Mouse (Mus musculus) heart, adult 8-10 months (tissue): ENCODE data around the gene Cyth4. TPM values are rescaled to one million over a fixed set of nuclear protein-coding genes. Genes with fewer than 3 reads are reported as not detected.

Experiments used
- DNase-seq: peaks from one replicate; pipeline ENCODE4 v3.0.0; 2022; ENCODE audit warnings: low spot score
- total RNA-seq, 4 experiments: library from RNA; stranded (reverse); gene quantifications; 2 replicates each; pipeline ENCODE4 v1.2.4; 2022

Cyth4 gene
- total RNA-seq, 4 experiments from 2014 or later, result 4.2 to 8.7 (median 5.3) TPM

- no peak for DNase-seq
Observed at GRCm38 (mm10) chr15:78614536-78614935, 17.7 kb downstream of the Cyth4 start.

GRCm38 (mm10) chr15:78616973-78617372, 20.1 kb downstream of the Cyth4 start:
- no peak for DNase-seq

GRCm38 (mm10) chr15:78623426-78623825, 26.6 kb downstream of the Cyth4 start:
- peak; percentile 70 for DNase-seq

GRCm38 (mm10) chr15:78624431-78624950, 27.6 kb downstream of the Cyth4 start:
- DNase-seq, result peak; percentile 82

GRCm38 (mm10) chr15:78624961-78625360, 28.1 kb downstream of the Cyth4 start:
- no peak for DNase-seq

DNA sequence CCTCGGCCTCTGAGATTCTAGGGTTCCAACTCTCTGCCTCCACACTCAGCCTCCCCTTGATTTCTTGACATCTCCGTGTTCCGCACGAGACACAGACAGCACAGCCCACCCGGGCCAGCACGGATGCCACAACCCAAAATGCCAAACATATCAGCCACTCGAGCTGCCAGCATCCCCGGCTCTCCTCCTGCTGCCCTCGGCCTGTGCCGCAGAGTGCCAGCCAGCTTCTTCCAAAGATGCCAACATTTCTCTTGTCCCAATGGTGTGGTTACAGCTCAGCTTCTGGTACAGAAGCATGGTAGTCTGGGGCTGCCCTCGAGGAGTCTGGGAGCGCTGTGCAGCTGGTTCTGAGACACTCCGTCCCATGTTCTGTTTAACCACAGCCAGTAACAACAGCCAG, 29.4 kb downstream of the Cyth4 start:
- DNase-seq, result no peak

DNA sequence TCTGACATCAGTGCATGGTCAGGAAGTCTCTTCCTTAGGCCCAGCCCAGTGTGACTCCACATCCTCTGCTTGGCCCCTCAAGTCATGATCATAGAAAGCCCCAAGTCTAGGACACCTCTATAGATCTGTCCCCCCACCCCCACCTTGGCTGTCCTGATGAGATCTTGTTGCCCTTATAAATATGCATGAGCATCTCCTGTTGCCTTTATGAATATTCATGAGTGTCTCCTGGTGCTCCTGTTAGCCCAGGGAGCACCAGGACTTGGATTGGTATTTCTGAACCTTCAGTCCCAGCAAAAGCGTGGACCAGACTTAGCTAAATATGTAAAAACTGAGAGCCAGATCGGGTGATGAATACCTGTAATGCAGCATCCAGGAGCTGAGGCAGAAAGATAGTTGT, 35.5 kb downstream of the Cyth4 start:
- DNase-seq, result no peak

GRCm38 (mm10) chr15:78633413-78633812, 36.6 kb downstream of the Cyth4 start:
- DNase-seq, result no peak

GRCm38 (mm10) chr15:78634095-78634737, 37.4 kb downstream of the Cyth4 start:
- no peak for DNase-seq

GRCm38 (mm10) chr15:78635231-78635630, 38.4 kb downstream of the Cyth4 start:
- DNase-seq, result peak; percentile 17

GRCm38 (mm10) chr15:78643633-78644032, 46.8 kb downstream of the Cyth4 start:
- DNase-seq, result no peak

GRCm38 (mm10) chr15:78644606-78645005, 47.8 kb downstream of the Cyth4 start:
- DNase-seq, result no peak

GRCm38 (mm10) chr15:78647746-78648145, 50.9 kb downstream of the Cyth4 start:
- no peak for DNase-seq

DNA sequence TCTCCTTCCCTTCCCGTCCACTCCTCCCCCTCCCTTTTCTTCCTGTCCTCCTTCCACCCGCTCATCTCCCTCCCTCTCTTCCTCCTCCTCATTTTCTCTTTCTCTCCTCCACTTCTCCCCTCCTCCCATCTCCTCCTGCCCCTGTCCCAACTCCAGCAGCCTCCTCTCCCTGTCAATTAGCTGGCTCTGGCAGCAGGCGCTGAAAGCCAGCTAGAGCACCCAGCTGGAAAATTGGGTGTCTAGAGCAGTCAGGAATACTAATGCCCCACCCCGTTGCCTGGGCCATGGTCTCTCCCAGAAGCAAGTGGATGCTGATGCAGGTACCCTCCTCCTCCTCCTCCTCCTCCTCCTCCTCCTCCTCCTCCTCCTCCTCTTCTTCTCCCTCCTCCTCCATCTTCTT, 54.3 kb downstream of the Cyth4 start:
- DNase-seq, result no peak

DNA sequence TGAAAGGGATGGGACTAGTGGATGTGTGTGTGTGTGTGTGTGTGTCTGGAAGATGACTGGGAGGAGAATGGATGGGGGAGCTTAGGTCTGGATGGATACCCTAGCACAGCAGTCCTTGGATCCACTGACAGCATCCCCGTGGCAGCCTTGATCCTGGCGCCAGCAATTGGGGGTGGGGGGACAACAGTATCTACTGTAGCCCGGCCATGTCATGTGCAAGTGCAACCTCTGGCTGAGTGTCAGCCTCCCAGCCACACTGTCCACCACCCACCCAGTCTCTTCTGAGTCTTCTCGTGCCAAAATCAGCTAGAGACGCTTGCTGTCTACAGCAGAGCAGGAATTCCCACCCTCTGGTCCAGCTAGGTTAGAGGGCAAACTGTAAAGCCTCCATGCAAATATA, 67.4 kb downstream of the Cyth4 start:
- no peak for DNase-seq

GRCm38 (mm10) chr15:78669221-78669871, 72.5 kb downstream of the Cyth4 start:
- DNase-seq, result no peak

- no peak for DNase-seq
Observed at GRCm38 (mm10) chr15:78670341-78670740, 73.5 kb downstream of the Cyth4 start.

Other genes starting within 250 kb of the Cyth4 start
- gene Tex33, start 201.1 kb upstream of the Cyth4 start, total RNA-seq, result not detected
- 10 to 100 TPM; 20.3 to 25.0 (median 21.6) TPM for gene Tst, start 191.1 kb upstream of the Cyth4 start, total RNA-seq
- gene Mpst, start 190.6 kb upstream of the Cyth4 start, total RNA-seq, result 10 to 100 TPM; 42.1 to 52.4 (median 44.2) TPM
- gene Kctd17, start 168.5 kb upstream of the Cyth4 start, total RNA-seq, result 10 to 100 TPM; 17.9 to 26.9 (median 20.2) TPM
- not detected for gene Tmprss6, start 128.4 kb upstream of the Cyth4 start, total RNA-seq
- gene Il2rb, start 101.8 kb upstream of the Cyth4 start, total RNA-seq, result under 1 TPM; 0.13 to 0.57 (median 0.34) TPM
- 10 to 100 TPM in 1 of 4 experiments, 1 to 10 TPM in 3; 8.2 to 12.6 (median 9.5) TPM for gene C1qtnf6, start 65.6 kb upstream of the Cyth4 start, total RNA-seq
- gene Sstr3, start 52.4 kb upstream of the Cyth4 start, total RNA-seq, result not detected
- gene Rac2, start 24.3 kb upstream of the Cyth4 start, total RNA-seq, result 1 to 10 TPM; 1.2 to 7.6 (median 2.7) TPM
- gene Elfn2, start 121.7 kb downstream of the Cyth4 start, total RNA-seq, result 1 to 10 TPM; 1.9 to 4.4 (median 2.5) TPM
- 10 to 100 TPM in 1 of 4 experiments, 1 to 10 TPM in 3; 7.5 to 11.4 (median 9.5) TPM for gene Mfng, start 176.4 kb downstream of the Cyth4 start, total RNA-seq
- gene Card10, start 206.0 kb downstream of the Cyth4 start, total RNA-seq, result 10 to 100 TPM; 14.3 to 16.1 (median 15.2) TPM
- 10 to 100 TPM; 30.5 to 40.3 (median 39.1) TPM for gene Cdc42ep1, start 245.6 kb downstream of the Cyth4 start, total RNA-seq